Comparison of ENCODE assay signal across 17 mouse cellular contexts in the genomic region with DNA sequence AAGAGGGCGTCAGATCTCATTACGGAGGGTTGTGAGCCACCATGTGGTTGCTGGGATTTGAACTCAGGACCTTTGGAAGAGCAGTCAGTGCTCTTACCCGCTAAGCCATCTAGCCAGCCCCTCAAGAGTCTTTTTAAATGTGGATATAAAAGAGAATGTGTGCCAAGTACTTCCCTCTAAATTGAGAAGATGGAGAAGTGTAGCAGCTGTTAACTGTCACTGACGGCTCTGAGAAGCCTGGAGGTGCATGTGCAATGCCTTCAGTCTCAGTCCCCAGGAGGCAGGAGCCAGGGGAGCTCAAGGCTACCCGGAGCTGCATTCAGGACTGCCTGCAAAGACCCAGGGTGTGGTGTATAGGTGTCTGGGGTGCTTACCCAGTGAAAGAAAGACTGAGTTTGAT.
"Had no signal": no experiment of that assay in that cellular context is flagged by ENCODE, and none has a peak within 500 bp of the region (broad histone marks: within the 10 kb centered on the region; RNA-seq: fewer than 3 reads in every experiment).

No protein-coding gene starts in this region.

- H3K4me1 ChIP-seq: stomach, embryonic 15.5 days had no signal

- ATAC-seq: inflammation-experienced regulatory T-cells, adult 6 months; intestine, embryonic 16.5 days had no signal

- H3K4me3 ChIP-seq: layer of hippocampus, adult 2 months; liver, embryonic 13.5 days; neural tube, embryonic 12.5 days; neural tube, embryonic 15.5 days; stomach, embryonic 15.5 days had no signal

- H3K9me3 ChIP-seq: liver, embryonic 13.5 days; neural tube, embryonic 12.5 days; neural tube, embryonic 15.5 days; stomach, embryonic 15.5 days had no signal

- H3K4me2 ChIP-seq: liver, embryonic 13.5 days; midbrain, embryonic 11.5 days; neural tube, embryonic 12.5 days; neural tube, embryonic 15.5 days; stomach, embryonic 15.5 days had no signal

- H3K27me3 ChIP-seq: liver, embryonic 13.5 days; neural tube, embryonic 12.5 days; stomach, embryonic 15.5 days had no signal

- H3K27ac ChIP-seq: kidney, postnatal 0 days; layer of hippocampus, adult 2 months; liver, embryonic 13.5 days; neural tube, embryonic 12.5 days; neural tube, embryonic 15.5 days; stomach, embryonic 15.5 days had no signal

- DNase-seq: kidney, adult 2 months; kidney, postnatal 25 days; layer of hippocampus, adult 9-11 months; liver, embryonic 13.5 days; midbrain, embryonic 14.5 days; right cerebral cortex, adult 18-20 months; right cerebral cortex, postnatal 14 days; right cerebral cortex, postnatal 4 days; thymus, postnatal 25 days had no signal

- H3K9ac ChIP-seq: liver, embryonic 13.5 days; neural tube, embryonic 12.5 days; neural tube, embryonic 15.5 days; stomach, embryonic 15.5 days had no signal
